10 mouse cellular contexts compared by ENCODE assay signal in genomic region chr12:89331474-89332263, GRCm38 (mm10).
DNase-seq lines count a peak whose midpoint lies in the region; ATAC-seq lines count a peak whose summit lies in the region.
"Had no signal": no experiment of that assay in that cellular context is flagged by ENCODE, and none has a peak within 500 bp of the region (broad histone marks: within the 10 kb centered on the region; RNA-seq: fewer than 3 reads in every experiment).

No protein-coding gene starts in this region.

- H3K27me3 ChIP-seq in embryonic facial prominence, embryonic 14.5 days (replicated peaks; ENCODE audit: control insufficient read depth, insufficient read depth, low read length): no peaks in the 10 kb centered on the region
- H3K27me3 ChIP-seq in midbrain, embryonic 13.5 days: no peaks in the 10 kb centered on the region
- H3K27me3 ChIP-seq: lung, embryonic 15.5 days had no signal

- no peak for ATAC-seq in embryonic facial prominence, embryonic 14.5 days (ENCODE audit: low read depth)
- ATAC-seq in midbrain, embryonic 13.5 days: no peak

- no peaks in the 10 kb centered on the region for H3K9me3 ChIP-seq in embryonic facial prominence, embryonic 14.5 days (ENCODE audit: control insufficient read depth, low read length)
- no peaks in the 10 kb centered on the region for H3K9me3 ChIP-seq in midbrain, embryonic 13.5 days
- H3K9me3 ChIP-seq: lung, embryonic 15.5 days had no signal

- H3K4me2 ChIP-seq in embryonic facial prominence, embryonic 14.5 days (ENCODE audit: low read depth, low read length): no peak overlapping the region
- no peak overlapping the region for H3K4me2 ChIP-seq in midbrain, embryonic 13.5 days (replicated peaks)
- H3K4me2 ChIP-seq: hindbrain, embryonic 14.5 days; lung, embryonic 15.5 days had no signal

- no peak overlapping the region for H3K9ac ChIP-seq in embryonic facial prominence, embryonic 14.5 days (ENCODE audit: low read depth, low read length)
- H3K9ac ChIP-seq in midbrain, embryonic 13.5 days (replicated peaks): no peak overlapping the region
- H3K9ac ChIP-seq: hindbrain, embryonic 14.5 days; lung, embryonic 15.5 days had no signal

- H3K36me3 ChIP-seq in embryonic facial prominence, embryonic 14.5 days (ENCODE audit: control insufficient read depth, insufficient read depth, low read length): no peaks in the 10 kb centered on the region
- no peaks in the 10 kb centered on the region for H3K36me3 ChIP-seq in midbrain, embryonic 13.5 days
- H3K36me3 ChIP-seq: lung, embryonic 15.5 days had no signal

- H3K4me1 ChIP-seq in embryonic facial prominence, embryonic 14.5 days (ENCODE audit: control insufficient read depth, insufficient read depth, low read length): no peaks in the 10 kb centered on the region
- no peaks in the 10 kb centered on the region for H3K4me1 ChIP-seq in midbrain, embryonic 13.5 days (replicated peaks)
- H3K4me1 ChIP-seq: lung, embryonic 15.5 days had no signal

- no peak overlapping the region for H3K27ac ChIP-seq in embryonic facial prominence, embryonic 14.5 days (replicated peaks; ENCODE audit: low read depth, low read length)
- H3K27ac ChIP-seq in midbrain, embryonic 13.5 days: no peak overlapping the region
- H3K27ac ChIP-seq: hindbrain, embryonic 14.5 days; lung, embryonic 15.5 days had no signal

- DNase-seq in layer of hippocampus, adult 11-12 months (ENCODE audit: low spot score): peak; percentile 44
- DNase-seq in layer of hippocampus, postnatal 25 days (ENCODE audit: extremely low spot score in 1 of 2, low spot score in 1 of 2): no peak
- DNase-seq in NIH3T3 (ENCODE audit: low read depth): peak; percentile 4
- peak; percentile 10 for DNase-seq in embryonic facial prominence, embryonic 14.5 days (ENCODE audit: low spot score)
- DNase-seq in right cerebral cortex, adult 18-20 months: peak; percentile 56
- DNase-seq in spleen, adult 18-20 months: no peak

- 88% methylated on average over 3 of the region's 3 CpGs for WGBS in embryonic facial prominence, embryonic 14.5 days
- 97% methylated on average over 3 of the region's 3 CpGs for WGBS in midbrain, embryonic 13.5 days

- H3K4me3 ChIP-seq in embryonic facial prominence, embryonic 14.5 days (ENCODE audit: low read depth, low read length): no peak overlapping the region
- H3K4me3 ChIP-seq in midbrain, embryonic 13.5 days (replicated peaks): no peak overlapping the region
- H3K4me3 ChIP-seq: lung, embryonic 15.5 days; myocyte had no signal

Comparison
In these comparisons a context has a peak if more than half of its experiments do, and no peak if none do; other contexts are left out.
1. DNase-seq: peak in layer of hippocampus, adult 11-12 months (single experiment), NIH3T3 (single experiment), embryonic facial prominence, embryonic 14.5 days (single experiment) and right cerebral cortex, adult 18-20 months (single experiment); none in layer of hippocampus, postnatal 25 days (0 of 2) and spleen, adult 18-20 months (0 of 2).